Mouse (Mus musculus) cerebellum, adult 8-10 months (tissue): ENCODE results near the gene Mmadhc.

Source experiments
- DNase-seq: peaks from one replicate; pipeline ENCODE4 v3.0.0; 2022

Gene Mmadhc

GRCm38 (mm10) chr2:50296109-50296986, at the start of gene Mmadhc:
Gene Mmadhc (minus strand): TSS chr2:50296801.
- peak; percentile 84 for DNase-seq

- no peak for DNase-seq
These were observed 47.0 kb upstream of the Mmadhc start for GRCm38 (mm10) chr2:50343598-50343997.

DNA sequence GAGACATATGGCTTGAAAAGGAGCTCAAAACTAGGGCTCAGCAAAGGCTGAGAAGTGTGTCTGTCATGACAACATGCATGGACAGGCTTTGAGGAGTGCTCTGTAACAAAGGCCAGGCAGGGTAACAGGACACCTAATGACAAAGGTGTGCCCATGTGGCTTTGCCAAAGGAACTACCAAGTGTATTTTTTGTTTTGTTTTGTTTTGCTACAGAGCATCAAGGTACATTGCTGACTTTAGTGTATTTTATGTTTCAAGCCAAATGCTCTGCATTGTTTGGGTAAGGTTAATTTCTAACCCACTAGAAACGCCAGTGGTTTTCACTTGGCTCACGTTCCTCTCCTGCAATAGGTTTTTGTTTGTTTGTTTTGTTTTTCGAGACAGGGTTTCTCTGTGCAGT, 42.5 kb upstream of the Mmadhc start:
- DNase-seq = no peak

GRCm38 (mm10) chr2:50337596-50337995, 41.0 kb upstream of the Mmadhc start:
- DNase-seq = no peak

- no peak for DNase-seq
These were observed 35.2 kb upstream of the Mmadhc start for GRCm38 (mm10) chr2:50331716-50332270.

DNA sequence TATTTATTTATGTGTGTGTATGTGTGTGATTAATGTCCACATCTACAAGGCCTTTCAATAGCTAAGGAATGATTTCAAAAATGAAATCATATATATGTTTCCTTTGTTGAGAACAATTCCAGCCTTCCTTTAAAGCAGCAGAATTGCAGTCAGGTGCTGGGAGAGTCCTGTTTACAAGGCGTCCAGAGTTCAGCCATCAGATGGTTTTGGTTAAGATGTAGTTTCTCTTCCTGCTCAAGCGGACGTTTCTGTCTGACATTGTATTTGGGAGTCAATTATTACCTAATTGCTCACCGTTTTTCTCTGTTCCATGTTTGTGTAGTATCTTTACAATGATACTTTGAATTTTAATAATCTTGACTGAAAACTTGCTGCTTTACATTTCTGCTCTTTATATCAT, 31.6 kb upstream of the Mmadhc start:
- no peak for DNase-seq

DNA sequence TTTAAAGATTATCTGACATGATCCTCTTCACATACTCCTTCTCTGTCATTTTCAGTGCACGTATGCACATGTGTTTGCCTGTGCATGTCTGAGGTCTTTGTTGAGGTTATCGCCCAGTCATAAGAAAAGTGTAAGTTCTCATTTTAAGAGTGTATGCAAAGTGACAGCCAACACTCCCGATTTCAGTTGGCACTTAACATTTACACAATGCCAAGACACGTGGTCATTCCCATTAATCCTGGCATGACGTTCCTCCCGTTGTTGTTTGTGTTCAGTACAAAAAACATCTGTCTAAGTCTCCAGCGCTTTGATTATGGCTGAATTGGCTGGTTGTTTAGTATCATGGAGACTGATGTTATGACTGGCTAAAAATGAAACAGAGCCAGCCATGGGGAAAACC, 28.2 kb upstream of the Mmadhc start:
- no peak for DNase-seq

DNA sequence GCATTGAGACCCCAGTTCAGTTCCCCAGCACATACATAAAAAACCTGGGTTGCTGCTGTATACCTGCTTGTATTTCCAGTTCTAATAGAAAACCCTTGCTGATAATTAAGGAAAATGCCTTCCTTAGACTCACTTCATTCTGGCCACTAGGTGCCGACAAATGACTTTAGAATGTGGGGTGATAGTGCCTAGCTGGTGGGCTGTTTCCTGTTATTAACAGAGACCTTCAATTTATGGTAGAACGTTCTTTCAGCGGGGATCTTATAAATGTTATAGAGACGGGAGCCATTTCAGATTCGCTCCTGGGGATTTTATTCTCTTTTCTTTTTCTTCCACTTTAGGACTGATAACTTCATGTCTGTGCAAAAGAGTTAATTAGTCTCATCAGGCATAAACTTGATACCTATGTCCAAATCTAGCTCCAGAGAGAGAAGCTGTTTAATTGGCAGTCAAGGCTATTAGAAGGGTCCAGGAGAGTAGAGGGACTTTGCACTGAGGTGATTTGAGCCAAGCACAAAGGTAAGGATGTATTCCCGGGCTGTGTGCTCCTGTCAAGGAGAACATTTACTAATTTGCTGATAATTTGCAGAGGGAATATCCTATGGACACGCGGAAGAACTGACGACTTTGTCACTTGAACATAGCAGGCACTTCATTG, 10.2 kb upstream of the Mmadhc start:
- peak; percentile 24 for DNase-seq

GRCm38 (mm10) chr2:50304824-50305577, 8.4 kb upstream of the Mmadhc start:
- DNase-seq = no peak

GRCm38 (mm10) chr2:50296987-50297350, 368 bp upstream of the Mmadhc start:
- no peak for DNase-seq

DNA sequence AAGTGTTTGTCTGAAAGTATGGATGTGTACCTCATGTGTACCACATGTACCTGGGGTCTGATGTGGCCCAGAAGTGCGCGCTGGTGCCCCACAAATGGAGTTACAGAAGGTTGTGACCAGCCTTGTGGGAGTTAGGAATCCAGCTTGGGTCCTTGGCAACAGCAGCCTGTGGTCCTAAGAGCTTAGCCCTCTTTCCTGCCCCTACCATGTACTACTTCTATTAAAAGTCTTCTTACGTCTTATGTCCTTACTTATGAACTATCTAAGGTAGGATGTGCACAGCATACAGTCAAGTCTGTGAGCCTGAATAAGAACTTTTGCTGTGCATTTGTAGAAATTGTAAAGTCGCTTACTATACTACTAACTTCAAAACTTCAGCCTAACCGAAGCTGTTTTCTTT, 1.0 kb downstream of the Mmadhc start:
- no peak for DNase-seq

DNA sequence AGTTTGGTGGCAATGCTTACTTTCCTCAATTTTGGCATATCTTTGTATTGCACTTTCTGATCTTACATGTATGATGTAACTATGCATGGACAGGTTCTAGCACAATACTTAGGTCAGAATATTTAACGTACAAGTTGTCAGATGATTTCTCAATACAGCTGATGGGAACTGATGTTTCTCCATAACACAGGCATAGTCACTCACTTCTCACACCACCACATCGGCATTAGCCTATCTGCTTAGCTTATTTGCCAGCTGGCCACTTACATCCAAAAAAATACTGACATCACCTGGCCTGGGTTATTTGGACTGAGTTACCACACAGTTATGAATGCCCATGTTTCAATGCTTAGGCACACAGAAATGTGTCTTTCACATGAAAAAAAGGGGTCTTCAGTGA, 2.5 kb downstream of the Mmadhc start:
- DNase-seq = no peak

GRCm38 (mm10) chr2:50293572-50293971, 3.0 kb downstream of the Mmadhc start:
- DNase-seq = no peak

DNA sequence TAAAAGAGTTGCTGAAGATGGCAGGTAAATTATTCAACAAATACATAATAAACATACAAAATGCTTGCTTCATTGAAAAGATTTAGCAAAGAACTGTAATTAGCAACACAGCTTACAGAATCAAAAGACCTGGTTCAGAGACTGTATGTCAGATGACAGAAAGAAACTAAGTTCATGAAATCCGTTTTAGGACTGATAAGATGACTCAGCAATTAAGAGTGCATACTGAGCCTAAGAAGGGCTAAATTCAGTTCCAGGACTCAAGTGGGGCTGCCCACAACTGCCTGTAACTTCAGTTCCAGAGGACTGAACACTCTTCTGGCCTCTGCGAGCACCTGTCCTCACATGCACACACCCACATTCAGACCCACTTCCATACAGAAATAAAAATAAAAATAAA, 4.7 kb downstream of the Mmadhc start:
- no peak for DNase-seq

DNA sequence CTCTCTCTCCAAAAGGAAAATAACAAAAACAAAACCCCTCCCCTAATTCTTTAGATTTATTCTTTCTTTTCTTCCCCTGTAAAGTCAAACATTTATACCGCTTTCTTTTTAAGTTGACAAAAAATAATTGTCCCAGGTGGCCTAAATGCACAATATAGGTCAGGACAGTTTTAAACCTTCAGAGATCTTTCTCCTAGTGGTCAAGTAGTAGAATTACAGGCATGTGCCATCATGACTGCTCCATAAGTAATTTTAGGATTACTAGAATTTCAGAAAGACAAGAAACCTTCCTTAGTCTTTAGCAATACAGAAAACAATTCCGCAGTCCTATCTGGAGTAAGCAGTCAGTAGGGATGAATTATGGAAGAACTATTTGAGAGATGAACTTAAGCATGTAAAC, 5.8 kb downstream of the Mmadhc start:
- no peak for DNase-seq

DNA sequence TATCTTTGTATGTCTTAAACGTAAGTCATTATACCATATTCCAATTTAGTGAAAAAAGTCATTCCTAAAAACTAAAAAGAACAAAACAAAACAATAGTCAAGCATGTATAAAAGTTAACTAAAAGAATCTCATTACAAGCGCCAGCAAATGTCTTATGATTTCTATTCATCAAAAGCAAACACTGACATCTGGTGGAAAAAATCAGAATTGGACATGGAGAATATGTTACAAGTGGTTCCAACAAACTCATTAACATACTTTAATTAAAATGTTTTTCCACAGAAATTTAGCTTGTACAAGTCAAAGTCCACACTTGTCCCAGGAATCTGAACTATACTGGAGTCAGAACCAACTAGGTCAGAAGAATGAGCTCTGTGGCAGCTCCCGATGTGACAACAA, 11.8 kb downstream of the Mmadhc start:
- DNase-seq = no peak

DNA sequence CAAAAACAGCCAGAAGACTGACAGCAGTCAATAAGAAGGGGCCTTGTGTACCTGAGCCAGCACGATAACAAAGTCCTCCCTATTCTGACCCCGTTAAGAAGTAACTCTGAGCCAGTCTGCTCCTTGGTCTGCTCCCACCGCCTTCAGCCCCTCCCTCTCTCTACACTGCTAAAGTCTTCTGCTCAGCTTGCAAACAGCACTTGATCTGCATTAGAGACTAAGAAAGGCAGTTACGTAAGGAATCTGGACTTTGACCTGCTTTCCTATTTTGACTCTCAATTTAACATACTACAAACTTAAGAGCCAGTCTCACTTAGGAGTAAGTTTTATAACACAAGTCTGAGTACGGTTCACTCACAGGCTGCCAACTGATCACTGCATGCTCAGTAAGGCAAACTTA, 12.6 kb downstream of the Mmadhc start:
- DNase-seq = no peak

DNA sequence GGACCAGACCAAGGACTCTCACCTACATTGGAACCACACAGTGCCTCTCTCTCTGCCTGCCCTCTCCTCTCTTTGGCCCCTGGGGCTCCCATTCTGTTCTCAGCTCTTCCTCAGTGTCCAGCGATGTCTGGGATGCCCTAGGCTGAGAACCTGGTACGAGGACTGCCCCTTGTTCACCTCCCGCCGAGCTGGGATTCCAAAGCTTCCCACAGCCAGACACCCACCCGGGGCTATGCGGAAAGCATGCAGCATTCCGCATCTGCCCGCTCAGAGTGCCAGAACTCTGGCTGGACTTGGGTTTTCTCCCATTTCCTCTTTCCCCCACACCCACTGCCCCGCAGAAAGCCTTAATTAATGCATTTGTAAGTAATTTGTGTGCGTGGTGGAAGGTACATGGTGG, 19.9 kb downstream of the Mmadhc start:
- DNase-seq = no peak

- DNase-seq = no peak
These were observed 23.2 kb downstream of the Mmadhc start for GRCm38 (mm10) chr2:50273415-50273814.

DNA sequence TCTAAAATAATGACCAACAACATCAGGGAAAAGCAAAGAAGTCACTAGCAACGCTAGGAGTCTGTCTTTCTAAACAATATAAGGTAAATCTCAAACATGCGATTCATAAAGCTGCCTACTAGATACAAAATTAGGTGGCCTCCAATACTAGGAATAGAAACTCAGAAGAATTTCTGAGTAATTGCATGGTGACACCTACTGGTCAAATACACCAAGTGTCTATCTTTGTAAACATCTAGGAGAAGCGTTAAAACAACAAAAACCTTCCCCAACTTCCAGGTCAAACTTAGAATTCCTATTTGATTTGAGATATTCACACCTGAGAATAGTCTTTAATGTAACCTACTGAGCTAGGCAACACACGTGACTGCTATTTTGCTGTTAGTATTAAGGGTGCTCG, 24.4 kb downstream of the Mmadhc start:
- DNase-seq = no peak

DNA sequence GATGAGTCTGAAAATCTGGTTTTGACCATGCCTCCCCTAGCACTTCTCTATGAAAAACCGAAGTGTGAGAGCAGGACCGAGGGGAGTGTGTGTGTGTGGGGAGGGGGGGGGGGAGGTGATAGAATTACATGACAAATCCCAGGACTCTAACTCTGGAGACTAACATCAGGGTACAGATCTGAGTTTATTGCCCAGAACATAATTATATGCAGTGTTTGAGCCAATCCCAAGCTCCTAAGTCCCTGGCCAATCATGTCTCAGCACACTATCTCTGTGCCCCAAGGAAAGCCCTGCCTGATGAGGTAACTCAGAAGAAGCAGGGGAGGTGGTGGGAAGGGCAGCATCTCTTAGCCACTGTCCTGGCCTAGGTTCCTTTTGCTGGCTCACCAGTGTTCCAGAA, 28.1 kb downstream of the Mmadhc start:
- no peak for DNase-seq

DNA sequence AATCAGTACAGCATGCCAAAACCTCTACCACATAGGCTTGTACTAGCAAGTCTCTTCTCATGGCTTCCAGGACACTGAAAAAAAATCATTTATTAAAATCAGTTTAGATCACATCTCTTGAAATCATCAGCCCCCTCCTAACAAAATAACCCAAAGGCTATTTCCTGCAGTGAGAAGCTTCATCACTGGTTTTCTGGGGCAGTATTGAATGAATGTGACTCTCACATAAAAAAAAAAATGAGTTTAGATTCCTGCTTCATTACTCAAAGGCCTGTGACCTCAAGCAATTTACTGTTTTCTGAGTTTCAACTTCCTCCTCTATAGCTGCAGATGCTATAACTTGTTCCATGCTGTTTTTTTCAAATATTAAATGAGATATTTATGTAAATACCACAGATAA, 29.6 kb downstream of the Mmadhc start:
- DNase-seq = no peak

- DNase-seq = no peak
These were observed 31.3 kb downstream of the Mmadhc start for GRCm38 (mm10) chr2:50265215-50265785.
